Mouse (Mus musculus) kidney, adult 2 months (tissue): ENCODE results near the gene Herc3.

ENCODE experiments used
- CTCF ChIP-seq: fragments of 200-500 bp; conservative IDR thresholded peaks from 2 replicates; pipeline ENCODE4 v1.5.1; 2011; ENCODE audit warnings: low read depth, mild to moderate bottlenecking, control low read depth, low read length, moderate library complexity, mixed read lengths; ENCODE audit not compliant: insufficient read depth, insufficient read length
- POLR2A ChIP-seq: fragments of 200-500 bp; IDR thresholded peaks from one replicate; pipeline ENCODE4 v1.6.1; 2011; ENCODE audit warnings: low read depth, low read length, control low read depth

GRCm38 (mm10) chr6:58916498-58916897, 85.2 kb downstream of the Herc3 start:
- TF ChIP-seq POLR2A, result no peak
- no peak for TF ChIP-seq CTCF
